Mouse (Mus musculus) thymus, adult 2 months (tissue): ENCODE data around the gene Nudcd3. TPM values are rescaled to one million over a fixed set of nuclear protein-coding genes. Genes with fewer than 3 reads are reported as not detected.

Experiments used
- DNase-seq: peaks from one replicate; pipeline ENCODE4 v3.0.0; 2021
- H3K27ac ChIP-seq: fragments of 200-500 bp; 2 replicates; pipeline ENCODE4 v1.5.1; 2012; ENCODE audit warnings: low read length, control low read depth; ENCODE audit not compliant: control insufficient read depth, insufficient read depth
- H3K27me3 ChIP-seq: fragments of 200-500 bp; 2 replicates; pipeline ENCODE4 v1.6.1; 2012; ENCODE audit warnings: mild to moderate bottlenecking, low read length, moderate library complexity, mixed read lengths; ENCODE audit not compliant: control insufficient read depth, insufficient read depth
- H3K36me3 ChIP-seq: fragments of 200-500 bp; 2 replicates; pipeline ENCODE4 v1.6.1; 2012; ENCODE audit warnings: mild to moderate bottlenecking, low read length, moderate library complexity; ENCODE audit not compliant: control insufficient read depth, insufficient read depth
- H3K4me1 ChIP-seq: fragments of 200-500 bp; replicated peaks from 2 replicates; pipeline ENCODE4 v1.6.1; 2012; ENCODE audit warnings: low read length; ENCODE audit not compliant: control insufficient read depth, insufficient read depth
- H3K4me3 ChIP-seq: fragments of 200-500 bp; 2 replicates; pipeline ENCODE4 v1.5.1; 2012; ENCODE audit warnings: mild to moderate bottlenecking, low read length, control low read depth, moderate library complexity; ENCODE audit not compliant: control insufficient read depth, insufficient read depth
- CTCF ChIP-seq: fragments of 200-500 bp; IDR thresholded peaks from 2 replicates; pipeline ENCODE4 v1.5.1; 2012; ENCODE audit warnings: mild to moderate bottlenecking, control low read depth, low read length, moderate library complexity, borderline replicate concordance; ENCODE audit not compliant: control insufficient read depth, poor library complexity, insufficient read depth; ENCODE audit errors: extremely low read depth
- POLR2A ChIP-seq: fragments of 200-500 bp; IDR thresholded peaks from 2 replicates; pipeline ENCODE4 v1.6.1; 2012; ENCODE audit warnings: mild to moderate bottlenecking, low read length, control low read depth, moderate library complexity; ENCODE audit not compliant: control insufficient read depth, poor library complexity, insufficient read depth; ENCODE audit errors: extremely low read depth
- WGBS: fragments of 180-500 bp; shearing (Covaris S2); methylation state at CpG from one replicate; pipeline ENCODE4 v1.1.7; 2018; 5-methylcytosine and 5-hydroxymethylcytosine counted together
- polyA plus RNA-seq: library from polyadenylated mRNA; depleted of rRNA; stranded (reverse); fragments of >200 nt; gene quantifications from 2 replicates; pipeline ENCODE4 v1.2.3, GENCODE M21; 2012

Nudcd3 gene
- polyA plus RNA-seq, 1 experiment, result 62.2 TPM

DNA sequence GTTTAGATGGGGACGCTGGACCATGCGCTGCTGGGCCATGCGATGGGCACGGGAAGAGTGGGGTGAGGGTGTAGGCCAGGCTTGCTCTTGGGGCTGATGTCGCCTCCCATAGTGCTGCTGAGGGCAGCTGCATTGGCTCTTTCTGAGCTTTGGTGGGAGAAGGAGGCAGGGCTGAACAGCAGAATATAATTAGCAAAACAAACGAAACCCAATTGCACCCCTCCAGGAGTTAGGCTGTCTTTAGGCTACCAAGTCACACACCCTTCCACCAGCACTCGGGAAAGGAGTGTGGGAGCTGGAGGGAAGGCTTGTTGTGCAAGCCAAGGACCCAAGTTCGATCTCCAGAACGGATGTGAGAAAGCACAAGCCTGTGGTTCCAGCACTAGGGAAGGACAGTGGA is 133.1 kb downstream of the Nudcd3 start:
- Histone ChIP-seq H3K4me3 (no peak overlapping the region), H3K27me3 (peaks cover 24% of the 10 kb centered on the region), H3K27ac (no peak overlapping the region), H3K4me1 (no peaks in the 10 kb centered on the region), H3K36me3 (no peaks in the 10 kb centered on the region)
- 66% methylated on average over 9 of the region's 9 CpGs for WGBS
- DNase-seq, result no peak
- TF ChIP-seq CTCF (no peak), POLR2A (no peak)

DNA sequence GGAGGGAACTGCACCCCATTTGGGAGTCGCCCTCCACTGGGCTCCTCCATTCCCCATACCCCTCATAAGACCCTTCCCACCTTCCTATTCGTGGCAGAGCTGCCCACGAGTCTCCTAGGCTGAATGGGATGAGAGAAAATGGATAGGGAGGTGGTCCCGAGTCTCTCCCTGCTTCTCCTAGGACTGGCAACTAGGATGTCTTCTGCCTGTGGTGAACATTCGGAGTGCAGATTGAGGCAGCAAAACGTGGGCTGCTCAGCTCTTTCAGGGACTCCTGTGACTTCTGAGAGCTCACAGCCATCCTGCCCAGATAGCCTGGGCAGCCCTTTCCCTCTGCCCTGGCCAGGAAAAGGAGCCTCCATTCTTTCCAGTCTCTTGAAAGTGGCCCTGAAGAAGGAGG is 134.0 kb downstream of the Nudcd3 start, which contains the start of gene Camk2b:
Gene Camk2b, minus strand, starts transcription at position 187 of the 400 bp plus-strand sequence.
- no peaks in the 10 kb centered on the region for H3K4me1 ChIP-seq
- no peak within 1 kb of the TSS for H3K4me3 ChIP-seq
- DNase-seq, result no peak
- no peak for TF ChIP-seq POLR2A
- TF ChIP-seq CTCF, result no peak
- no peaks in the 10 kb centered on the region for H3K36me3 ChIP-seq
- WGBS, result 24% methylated on average over 6 of the region's 6 CpGs
- H3K27ac ChIP-seq, result no peak within 1 kb of the TSS
- peaks cover 24% of the 10 kb centered on the region for H3K27me3 ChIP-seq

- Histone ChIP-seq H3K27me3 (peaks cover 24% of the 10 kb centered on the region), H3K4me1 (no peaks in the 10 kb centered on the region), H3K4me3 (no peak overlapping the region), H3K36me3 (no peaks in the 10 kb centered on the region), H3K27ac (no peak overlapping the region)
- DNase-seq, result no peak
- WGBS, result 3% methylated on average over 84 of the region's 95 CpGs
- no peak for TF ChIP-seq CTCF
- no peak for TF ChIP-seq POLR2A
Measured at GRCm38 (mm10) chr11:6065551-6066121, 134.6 kb downstream of the Nudcd3 start.

DNA sequence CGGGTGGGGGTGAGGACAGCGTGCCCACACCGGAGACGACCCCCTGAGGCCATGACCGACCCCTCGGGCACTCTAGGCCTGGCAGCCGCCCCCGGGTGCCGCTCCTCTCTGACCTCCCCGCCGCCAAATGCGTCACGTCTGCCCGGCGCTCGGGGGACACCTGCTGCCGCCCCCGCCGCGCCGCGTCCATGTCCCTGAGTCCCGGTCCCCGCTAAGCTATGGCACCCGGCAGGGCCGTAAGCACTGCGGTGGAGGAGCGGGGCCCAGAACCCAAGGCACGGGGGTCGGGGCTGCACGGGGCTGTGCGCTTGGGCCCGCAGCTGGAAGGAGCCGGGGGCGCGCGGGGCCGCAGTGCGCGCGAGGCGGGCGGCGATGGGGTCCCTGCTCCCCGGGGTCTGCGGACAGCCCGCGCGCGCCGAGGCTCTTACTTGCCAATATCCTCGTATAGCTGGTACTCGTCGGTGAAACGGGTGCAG is 135.1 kb downstream of the Nudcd3 start:
- no peaks in the 10 kb centered on the region for H3K36me3 ChIP-seq
- H3K27ac ChIP-seq, result no peak overlapping the region
- H3K27me3 ChIP-seq, result peaks cover 24% of the 10 kb centered on the region
- WGBS, result 2% methylated on average over 55 of the region's 55 CpGs
- no peak for DNase-seq
- no peak overlapping the region for H3K4me3 ChIP-seq
- H3K4me1 ChIP-seq, result no peaks in the 10 kb centered on the region
- TF ChIP-seq CTCF (no peak), POLR2A (no peak)

DNA sequence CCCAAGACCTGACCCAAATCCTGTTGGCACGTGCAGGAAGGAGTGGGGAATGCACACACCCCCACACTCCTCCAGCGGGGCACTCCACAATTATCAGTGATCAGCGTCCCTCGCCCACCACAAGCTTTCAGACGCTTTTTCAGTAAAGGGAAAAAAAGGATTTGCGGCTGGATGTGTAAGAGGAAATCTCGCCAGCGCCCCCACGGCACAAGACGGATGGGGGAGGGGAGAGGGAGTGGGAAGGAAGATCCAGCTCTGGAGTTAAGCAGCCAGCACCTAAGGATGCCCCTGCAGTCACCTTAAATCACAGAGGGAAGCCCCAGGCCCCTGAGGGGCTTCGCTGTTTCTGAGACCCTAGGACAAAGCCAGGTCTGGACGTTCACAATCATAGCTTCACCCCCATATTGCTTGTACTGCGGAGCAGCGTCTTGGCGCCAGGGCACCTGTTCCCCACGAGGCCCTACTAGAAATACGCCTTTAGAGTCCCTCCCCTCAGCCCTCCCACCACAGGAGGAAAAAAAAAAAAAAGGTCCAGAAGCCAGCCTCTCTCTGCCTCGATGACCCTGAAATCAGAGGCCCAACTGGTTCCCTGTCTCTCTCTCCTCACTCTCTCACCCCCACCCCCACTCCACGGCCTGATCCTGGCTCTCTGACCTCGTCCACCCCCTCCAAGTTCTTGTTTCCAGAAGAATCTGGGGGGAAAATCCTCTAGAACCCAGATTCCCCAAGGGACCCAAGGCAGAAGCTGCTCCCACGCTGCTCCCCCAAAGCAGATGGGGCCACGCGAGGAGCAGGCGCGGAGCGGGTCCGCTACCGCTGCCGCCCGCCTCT is 135.8 kb downstream of the Nudcd3 start:
- WGBS, result 13% methylated on average over 30 of the region's 30 CpGs
- no peak overlapping the region for H3K27ac ChIP-seq
- no peaks in the 10 kb centered on the region for H3K4me1 ChIP-seq
- H3K27me3 ChIP-seq, result peaks cover 24% of the 10 kb centered on the region
- H3K4me3 ChIP-seq, result no peak overlapping the region
- TF ChIP-seq POLR2A (no peak), CTCF (no peak)
- no peak for DNase-seq
- no peaks in the 10 kb centered on the region for H3K36me3 ChIP-seq

- 42% methylated on average over 17 of the region's 17 CpGs for WGBS
- Histone ChIP-seq H3K4me1 (no peaks in the 10 kb centered on the region), H3K4me3 (no peak overlapping the region), H3K27ac (no peak overlapping the region), H3K36me3 (no peaks in the 10 kb centered on the region), H3K27me3 (peaks cover 24% of the 10 kb centered on the region)
- TF ChIP-seq CTCF (no peak), POLR2A (no peak)
- DNase-seq, result no peak
Measured at GRCm38 (mm10) chr11:6063501-6064214, 136.6 kb downstream of the Nudcd3 start.
